Mouse (Mus musculus): Measurements from ENCODE around the gene Irf9. TPM values are rescaled to one million over a fixed set of nuclear protein-coding genes. Genes with fewer than 3 reads are reported as not detected.

Irf9 gene
- polyA plus RNA-seq, 1 experiment from 2014 or later = 18.6 TPM

DNA sequence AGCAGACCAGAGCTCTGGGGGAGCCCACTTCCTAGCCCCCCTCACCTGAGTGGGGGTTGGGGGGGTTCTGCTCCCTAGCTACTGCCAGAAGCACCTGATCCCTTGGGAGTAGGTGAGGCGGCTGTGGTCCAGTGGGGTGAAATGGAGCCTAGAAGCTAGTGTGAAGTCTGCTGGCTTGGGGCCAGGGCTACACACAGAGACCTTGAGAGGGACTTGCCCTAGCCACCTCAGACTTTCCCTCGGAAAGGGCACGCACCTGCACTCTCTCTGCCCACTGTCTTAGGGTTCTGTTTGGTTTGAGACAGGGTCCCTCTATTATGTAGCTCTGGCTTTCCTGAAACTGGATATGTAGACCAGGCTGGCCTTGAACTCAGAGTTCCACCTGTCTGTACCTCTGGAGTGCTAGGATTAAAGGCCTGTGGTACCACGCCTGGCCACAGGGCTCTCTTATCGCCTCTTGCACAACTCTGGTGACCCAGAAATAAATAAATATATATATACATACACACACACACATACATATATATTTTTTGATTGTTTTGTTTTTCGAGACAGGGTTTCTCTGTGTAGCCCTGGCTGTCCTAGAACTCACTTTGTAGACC is 24.6 kb upstream of the Irf9 start:
- peak overlapping the region; percentile 94 for H3K9ac ChIP-seq (replicated peaks)
- 8% methylated on average over 6 of the region's 6 CpGs for WGBS (ENCODE audit: insufficient replicate concordance)
- H3K9me3 ChIP-seq (ENCODE audit: low read length) = no peaks in the 10 kb centered on the region
- peaks cover 23% of the 10 kb centered on the region for H3K4me1 ChIP-seq (ENCODE audit: insufficient read depth)
- peak overlapping the region; percentile 80 for H3K4me3 ChIP-seq (ENCODE audit: low read depth, low read length)
- DNase-seq (peak; percentile 69), ATAC-seq (peak; percentile 56)
- H3K36me3 ChIP-seq (replicated peaks; ENCODE audit: insufficient read depth, low read length) = peaks cover 22% of the 10 kb centered on the region
- 0 out of 2 replicates have a peak, but pooled peaks have one; percentile 7 for TF ChIP-seq CTCF (IDR thresholded peaks at IDR 0.05; ENCODE audit: low read depth)
- TF ChIP-seq EP300 (IDR thresholded peaks at IDR 0.05; ENCODE audit: low read depth) = no peak
- peak overlapping the region; percentile 96 for H3K4me2 ChIP-seq (ENCODE audit: low read depth, low read length)
- peak overlapping the region; percentile 85 for H3K27ac ChIP-seq (ENCODE audit: low read depth)
- H3K27me3 ChIP-seq (ENCODE audit: insufficient read depth, low read length) = no peaks in the 10 kb centered on the region

DNA sequence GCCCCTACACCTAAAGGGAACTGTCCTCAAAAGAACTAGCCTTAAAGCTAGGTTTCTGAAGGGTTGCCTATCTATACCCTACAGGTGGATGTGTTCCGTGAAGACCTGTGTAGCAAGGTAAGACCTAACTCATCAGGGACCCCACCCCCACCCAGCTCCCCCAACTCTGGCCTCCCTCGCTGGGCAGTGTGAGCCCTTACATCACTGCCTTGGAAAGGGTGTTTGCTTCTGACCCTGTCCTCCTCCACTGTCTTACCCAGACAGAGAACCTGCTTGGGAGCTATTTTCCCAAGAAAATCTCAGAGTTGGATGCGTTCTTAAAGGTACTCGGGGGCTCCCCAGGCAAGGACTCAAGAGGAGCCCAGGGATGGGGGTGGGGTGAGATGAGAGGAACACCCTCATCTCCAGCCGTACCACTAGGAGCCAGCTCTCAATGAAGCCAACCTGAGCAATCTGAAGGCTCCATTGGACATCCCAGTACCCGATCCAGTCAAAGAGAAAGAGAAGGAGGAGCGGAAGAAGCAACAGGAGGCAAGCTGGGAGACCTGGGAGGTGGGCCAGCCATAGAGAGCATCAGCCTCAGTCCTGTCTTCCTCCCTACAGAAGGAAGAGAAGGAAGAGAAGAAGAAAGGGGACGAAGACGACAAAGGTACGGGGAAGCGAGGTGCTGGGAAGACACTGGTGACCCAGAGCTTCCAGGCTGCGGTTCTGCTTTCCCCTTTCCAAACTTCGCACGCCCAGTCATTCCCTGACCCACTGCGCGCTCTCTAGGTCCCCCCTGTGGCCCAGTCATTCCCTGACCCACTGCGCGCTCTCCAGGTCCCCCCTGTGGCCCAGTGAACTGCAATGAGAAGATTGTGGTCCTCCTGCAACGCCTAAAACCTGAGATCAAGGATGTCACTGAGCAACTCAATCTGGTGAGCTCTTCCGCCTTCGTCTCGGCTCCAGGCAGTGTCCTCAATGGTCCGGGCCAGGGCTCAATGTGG is 23.6 kb upstream of the Irf9 start:
- Histone ChIP-seq H3K9me3 (ENCODE audit: low read length) (no peaks in the 10 kb centered on the region), H3K27ac (ENCODE audit: low read depth) (no peak overlapping the region), H3K4me2 (ENCODE audit: low read depth, low read length) (peak overlapping the region; percentile 96; the same call in 1 of the 2 replicates), H3K36me3 (replicated peaks; ENCODE audit: insufficient read depth, low read length) (peaks cover 22% of the 10 kb centered on the region), H3K4me1 (ENCODE audit: insufficient read depth) (peaks cover 30% of the 10 kb centered on the region), H3K4me3 (ENCODE audit: low read depth, low read length) (no peak overlapping the region), H3K9ac (replicated peaks) (no peak overlapping the region), H3K27me3 (ENCODE audit: insufficient read depth, low read length) (no peaks in the 10 kb centered on the region)
- ATAC-seq (no peak), DNase-seq (no peak)
- WGBS (ENCODE audit: insufficient replicate concordance) = 87% methylated on average over 23 of the region's 23 CpGs
- TF ChIP-seq EP300 (IDR thresholded peaks at IDR 0.05; ENCODE audit: low read depth) (no peak), CTCF (IDR thresholded peaks at IDR 0.05; ENCODE audit: low read depth) (no peak)

DNA sequence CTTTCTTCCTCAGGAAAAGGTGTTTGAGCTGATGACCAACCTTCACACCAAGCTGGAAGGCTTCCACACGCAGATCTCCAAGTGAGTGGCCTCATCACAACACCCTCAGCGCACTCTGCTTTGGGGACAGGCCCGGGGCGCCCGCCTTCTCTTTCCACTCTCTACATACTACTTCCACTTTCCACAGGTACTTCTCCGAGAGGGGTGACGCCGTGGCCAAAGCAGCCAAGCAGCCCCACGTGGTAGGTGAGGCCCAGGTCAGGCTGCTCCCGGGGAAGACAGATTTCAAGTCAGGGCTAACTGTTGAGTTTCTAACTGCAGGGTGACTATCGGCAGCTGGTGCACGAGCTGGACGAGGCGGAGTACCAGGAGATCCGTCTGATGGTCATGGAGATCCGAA is 22.6 kb upstream of the Irf9 start:
- 90% methylated on average over 16 of the region's 16 CpGs for WGBS (ENCODE audit: insufficient replicate concordance)
- ATAC-seq = no peak
- no peaks in the 10 kb centered on the region for H3K27me3 ChIP-seq (ENCODE audit: insufficient read depth, low read length)
- no peaks in the 10 kb centered on the region for H3K9me3 ChIP-seq (ENCODE audit: low read length)
- H3K4me2 ChIP-seq (ENCODE audit: low read depth, low read length) = no peak overlapping the region
- H3K9ac ChIP-seq (replicated peaks) = no peak overlapping the region
- no peak overlapping the region for H3K27ac ChIP-seq (ENCODE audit: low read depth)
- DNase-seq = no peak
- H3K36me3 ChIP-seq (replicated peaks; ENCODE audit: insufficient read depth, low read length) = peaks cover 22% of the 10 kb centered on the region
- no peak overlapping the region for H3K4me3 ChIP-seq (ENCODE audit: low read depth, low read length)
- TF ChIP-seq CTCF (IDR thresholded peaks at IDR 0.05; ENCODE audit: low read depth) (no peak), EP300 (IDR thresholded peaks at IDR 0.05; ENCODE audit: low read depth) (no peak)
- peaks cover 31% of the 10 kb centered on the region for H3K4me1 ChIP-seq (ENCODE audit: insufficient read depth)

DNA sequence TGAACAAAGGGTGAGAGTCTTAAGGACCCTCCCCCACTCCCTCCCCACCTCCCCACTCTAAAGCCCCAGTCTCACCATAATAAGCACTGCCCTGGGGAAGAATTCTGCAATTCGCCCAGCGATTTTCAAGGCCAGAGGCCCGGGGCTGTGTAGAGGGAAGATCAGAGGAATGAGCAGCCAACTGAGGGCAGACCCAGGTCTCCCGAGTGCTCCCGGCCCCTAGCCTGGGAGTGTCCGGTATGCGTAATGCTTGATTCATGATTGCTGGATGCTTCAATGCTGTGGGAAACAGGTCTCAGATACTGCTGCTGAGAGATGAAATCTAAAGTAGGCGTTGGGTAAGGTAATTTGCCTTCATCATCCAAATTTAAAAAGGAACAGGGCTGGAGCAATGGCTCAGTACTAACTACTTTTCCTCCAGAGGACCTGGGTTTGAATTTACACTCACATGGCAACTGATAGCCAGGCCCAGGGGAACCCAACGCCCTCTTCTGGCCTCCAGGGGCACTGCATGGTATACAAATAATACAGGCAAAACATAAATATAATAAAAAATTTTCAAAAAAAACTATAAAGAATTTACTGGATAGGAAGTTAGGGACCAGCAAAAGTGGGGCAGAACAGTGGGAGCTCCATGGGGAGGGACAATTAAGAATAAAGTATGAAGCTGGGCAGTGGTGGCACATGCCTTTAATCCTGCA is 21.2 kb upstream of the Irf9 start:
- H3K9ac ChIP-seq (replicated peaks) = no peak overlapping the region
- no peak overlapping the region for H3K4me2 ChIP-seq (ENCODE audit: low read depth, low read length)
- H3K27me3 ChIP-seq (ENCODE audit: insufficient read depth, low read length) = no peaks in the 10 kb centered on the region
- H3K4me1 ChIP-seq (ENCODE audit: insufficient read depth) = peaks cover 40% of the 10 kb centered on the region
- H3K4me3 ChIP-seq (ENCODE audit: low read depth, low read length) = no peak overlapping the region
- ATAC-seq = no peak
- no peak overlapping the region for H3K27ac ChIP-seq (ENCODE audit: low read depth)
- no peaks in the 10 kb centered on the region for H3K9me3 ChIP-seq (ENCODE audit: low read length)
- WGBS (ENCODE audit: insufficient replicate concordance) = 78% methylated on average over 9 of the region's 9 CpGs
- TF ChIP-seq EP300 (IDR thresholded peaks at IDR 0.05; ENCODE audit: low read depth) (no peak), CTCF (IDR thresholded peaks at IDR 0.05; ENCODE audit: low read depth) (peak; percentile 65)
- DNase-seq = no peak
- peaks cover 22% of the 10 kb centered on the region for H3K36me3 ChIP-seq (replicated peaks; ENCODE audit: insufficient read depth, low read length)

DNA sequence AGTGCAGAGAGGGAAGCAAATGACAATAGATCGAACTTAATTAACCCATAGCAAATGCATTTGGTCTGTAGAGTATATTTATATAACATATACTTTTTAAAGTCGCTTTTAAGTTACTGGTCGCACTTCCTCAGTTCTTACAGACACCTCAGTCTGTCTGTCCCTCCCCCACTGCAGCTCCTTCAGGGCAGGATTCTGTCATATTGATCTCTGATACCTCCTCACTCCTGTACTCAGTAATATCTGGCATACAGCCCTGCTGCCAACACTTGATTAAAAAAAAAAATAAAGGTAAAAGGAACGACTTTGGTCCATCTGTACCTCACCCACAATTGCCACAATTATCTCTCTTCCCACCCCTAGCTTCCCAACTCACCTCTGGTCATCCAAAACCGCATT is 19.1 kb upstream of the Irf9 start:
- DNase-seq (no peak), ATAC-seq (no peak)
- Histone ChIP-seq H3K27me3 (ENCODE audit: insufficient read depth, low read length) (no peaks in the 10 kb centered on the region), H3K36me3 (replicated peaks; ENCODE audit: insufficient read depth, low read length) (peaks cover 34% of the 10 kb centered on the region), H3K4me1 (ENCODE audit: insufficient read depth) (peaks cover 28% of the 10 kb centered on the region), H3K4me3 (ENCODE audit: low read depth, low read length) (peak overlapping the region; percentile 81), H3K9ac (replicated peaks) (peak overlapping the region; percentile 85), H3K4me2 (ENCODE audit: low read depth, low read length) (peak overlapping the region; percentile 97), H3K27ac (ENCODE audit: low read depth) (peak overlapping the region; percentile 94), H3K9me3 (ENCODE audit: low read length) (no peaks in the 10 kb centered on the region)
- WGBS (ENCODE audit: insufficient replicate concordance) = 30% methylated on average over 5 of the region's 5 CpGs
- TF ChIP-seq CTCF (IDR thresholded peaks at IDR 0.05; ENCODE audit: low read depth) = no peak

Measured in liver, postnatal 0 days (tissue).